Mouse (Mus musculus) forebrain, embryonic 12.5 days (tissue): ENCODE data around the gene Rnf214. TPM values are rescaled to one million over a fixed set of nuclear protein-coding genes. Genes with fewer than 3 reads are reported as not detected.

ENCODE experiments used
- ATAC-seq: fragments of 200-750 bp; cut with Nextera tagmentation; 2 replicates; pipeline ENCODE4 v1.8.0; 2017; ENCODE audit warnings: moderate TSS enrichment; ENCODE audit not compliant: low FRiP score
- H3K27ac ChIP-seq: fragments of 300-500 bp; sonication (generic); 2 replicates; pipeline ENCODE4 v1.5.1; 2016; ENCODE audit warnings: mild to moderate bottlenecking
- H3K27me3 ChIP-seq: fragments of 300-500 bp; sonication (generic); 2 replicates; pipeline ENCODE4 v1.6.1; 2016; ENCODE audit warnings: mild to moderate bottlenecking
- H3K36me3 ChIP-seq: fragments of 300-500 bp; sonication (generic); replicated peaks from 2 replicates; pipeline ENCODE4 v1.6.1; 2016; ENCODE audit warnings: mild to moderate bottlenecking
- H3K4me1 ChIP-seq: fragments of 300-500 bp; sonication (generic); 2 replicates; pipeline ENCODE4 v1.6.1; 2016
- H3K4me2 ChIP-seq: fragments of 300-500 bp; sonication (generic); 2 replicates; pipeline ENCODE4 v1.6.1; 2016; ENCODE audit warnings: mild to moderate bottlenecking, moderate library complexity
- H3K4me3 ChIP-seq: fragments of 300-500 bp; sonication (generic); replicated peaks from 2 replicates; pipeline ENCODE4 v1.5.1; 2016; ENCODE audit warnings: mild to moderate bottlenecking
- H3K9ac ChIP-seq: fragments of 300-500 bp; sonication (generic); 2 replicates; pipeline ENCODE4 v1.6.1; 2016; ENCODE audit warnings: mild to moderate bottlenecking
- H3K9me3 ChIP-seq: fragments of 300-500 bp; sonication (generic); 2 replicates; pipeline ENCODE4 v1.6.1; 2016
- WGBS: fragments of 180-500 bp; shearing (Covaris S2); methylation state at CpG from one replicate; pipeline ENCODE4 v1.1.7; 2016; 5-methylcytosine and 5-hydroxymethylcytosine counted together
- microRNA-seq: library from miRNA; unstranded; fragments of <30 nt; microRNA quantifications from one replicate; pipeline ENCODE4, GENCODE M21; 2017
- polyA plus RNA-seq: library from polyadenylated mRNA; unstranded; fragments of >200 nt; fragmentation: Nextera tagmentation; extraction: Ambion mirVana; gene quantifications from 2 replicates; pipeline ENCODE4 v1.2.1, GENCODE M21; 2016

Rnf214 gene
- polyA plus RNA-seq, 1 experiment from 2014 or later = 92.3 TPM

DNA sequence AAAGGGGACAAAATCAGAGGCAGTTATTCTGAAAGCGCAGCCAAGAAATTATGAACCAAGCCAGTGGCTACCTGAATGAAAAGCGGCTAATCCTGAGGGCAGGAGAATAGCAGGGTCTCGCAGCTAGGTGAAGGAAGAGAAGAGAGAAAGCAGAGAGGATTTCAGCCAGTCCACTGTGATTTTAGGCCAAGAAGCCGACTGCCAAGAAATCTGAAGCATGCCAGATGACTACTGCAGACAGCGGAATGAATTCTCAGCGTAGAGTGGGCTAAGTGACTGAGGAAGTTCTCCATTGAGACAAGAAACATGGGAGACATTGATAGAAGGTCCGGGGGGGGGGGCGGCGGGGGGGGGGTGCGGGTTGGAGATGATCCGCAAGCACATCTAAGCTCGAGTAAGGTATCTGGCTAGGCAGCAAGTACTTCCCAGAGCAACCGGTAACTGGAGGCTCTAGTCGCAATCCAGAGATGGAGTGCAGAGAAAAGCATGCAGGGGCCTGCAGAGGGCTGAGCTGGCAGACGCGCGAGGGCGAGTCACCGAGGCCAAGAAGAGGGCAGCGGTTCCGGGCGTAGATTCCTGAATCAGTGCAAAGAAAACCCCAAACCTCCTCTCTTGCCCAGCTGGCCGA lies 78.9 kb downstream of the Rnf214 start:
- peak overlapping the region; percentile 48 for H3K27ac ChIP-seq
- no peak; the same call in 1 of the 2 replicates for ATAC-seq

DNA sequence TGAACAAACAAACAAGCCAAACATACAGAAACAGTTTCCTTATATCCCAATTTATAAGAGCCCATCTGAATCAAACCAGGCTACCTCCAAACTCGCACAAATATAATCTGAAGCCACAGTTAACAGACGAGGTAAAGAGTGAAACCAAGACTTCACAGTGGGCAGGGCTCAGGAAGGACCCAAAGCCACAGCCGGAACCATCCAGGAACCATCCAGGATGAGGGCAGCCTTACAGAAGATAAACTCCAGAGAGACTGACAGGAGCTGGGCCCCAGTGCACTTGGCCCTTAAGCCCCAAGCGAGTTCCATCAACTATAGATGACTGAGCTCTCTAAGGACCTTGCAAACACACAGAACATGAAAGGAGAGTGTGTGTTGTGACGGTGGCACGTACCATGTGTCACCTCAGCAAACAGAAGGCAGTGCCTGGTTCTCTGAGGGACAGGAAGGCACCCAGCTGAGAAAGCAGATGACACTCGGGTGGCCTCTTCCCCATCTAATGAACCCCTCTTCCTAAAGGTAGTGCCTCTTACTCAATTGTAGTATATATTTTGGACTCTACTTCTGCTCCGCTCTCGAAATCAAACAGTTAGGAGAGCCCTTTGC lies 88.2 kb downstream of the Rnf214 start:
- Histone ChIP-seq H3K4me1 (no peaks in the 10 kb centered on the region), H3K36me3 (peaks cover 34% of the 10 kb centered on the region), H3K27me3 (no peaks in the 10 kb centered on the region), H3K27ac (no peak overlapping the region), H3K4me3 (no peak overlapping the region), H3K9me3 (no peaks in the 10 kb centered on the region), H3K4me2 (no peak overlapping the region), H3K9ac (no peak overlapping the region)
- 90% methylated on average over 9 of the region's 9 CpGs for WGBS
- no peak for ATAC-seq

More for the DNA sequence above, 78.9 kb downstream of the Rnf214 start:
- Histone ChIP-seq H3K36me3 (no peaks in the 10 kb centered on the region), H3K9ac (peak overlapping the region; percentile 78), H3K4me3 (peak overlapping the region; percentile 81), H3K27me3 (no peaks in the 10 kb centered on the region), H3K4me2 (peak overlapping the region; percentile 84), H3K9me3 (no peaks in the 10 kb centered on the region; the same call in 1 of the 2 replicates), H3K4me1 (peaks cover 13% of the 10 kb centered on the region)
- WGBS = 5% methylated on average over 23 of the region's 23 CpGs

DNA sequence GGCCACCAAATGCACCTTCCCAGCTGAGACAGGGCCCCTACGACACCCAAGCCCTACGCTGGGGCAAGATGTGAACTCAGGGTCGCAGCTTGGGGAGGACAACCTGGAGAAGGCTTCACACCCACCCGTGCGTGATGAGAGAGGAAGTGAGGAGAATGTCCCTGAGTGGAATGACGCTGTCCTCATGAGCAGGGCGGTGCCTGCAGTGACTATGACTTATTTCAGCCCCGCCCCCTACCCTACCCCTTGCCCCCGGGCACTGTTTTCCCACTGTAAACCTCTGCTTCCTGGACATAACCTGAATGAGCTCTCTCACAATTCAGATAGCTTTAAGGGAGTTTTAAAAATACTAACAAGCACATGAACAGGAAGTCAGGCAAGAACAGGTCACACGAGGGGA lies 91.2 kb downstream of the Rnf214 start:
- no peak overlapping the region for H3K27ac ChIP-seq
- H3K4me3 ChIP-seq = no peak overlapping the region
- no peaks in the 10 kb centered on the region for H3K4me1 ChIP-seq
- no peaks in the 10 kb centered on the region for H3K9me3 ChIP-seq
- no peak overlapping the region for H3K9ac ChIP-seq
- H3K27me3 ChIP-seq = no peaks in the 10 kb centered on the region
- no peak overlapping the region for H3K4me2 ChIP-seq
- H3K36me3 ChIP-seq = peaks cover 27% of the 10 kb centered on the region
- 89% methylated on average over 10 of the region's 10 CpGs for WGBS
- ATAC-seq = no peak

DNA sequence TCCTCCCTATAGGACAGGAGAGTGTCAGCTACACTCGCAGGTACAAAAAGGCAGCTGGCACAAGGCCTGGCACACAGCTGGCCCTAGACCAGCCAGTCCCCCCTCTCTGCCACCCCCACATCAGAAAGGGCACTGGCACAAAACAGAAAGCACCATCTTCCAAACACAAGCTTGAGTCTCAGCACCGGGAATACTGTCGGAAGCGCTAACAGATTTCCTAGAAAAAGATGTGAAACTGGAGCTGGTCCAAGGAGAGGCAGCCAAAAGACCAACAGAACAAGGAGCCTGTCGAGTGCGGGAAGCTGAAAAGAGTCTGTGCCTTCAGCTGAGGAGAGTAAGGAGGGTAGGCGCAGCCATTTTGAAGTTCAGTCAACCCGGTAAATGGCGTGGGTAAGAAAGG lies 91.6 kb downstream of the Rnf214 start:
- no peak for ATAC-seq
- no peak overlapping the region for H3K4me3 ChIP-seq
- H3K36me3 ChIP-seq = peaks cover 27% of the 10 kb centered on the region
- no peak overlapping the region for H3K4me2 ChIP-seq
- no peaks in the 10 kb centered on the region for H3K27me3 ChIP-seq
- no peak overlapping the region for H3K9ac ChIP-seq
- no peaks in the 10 kb centered on the region for H3K4me1 ChIP-seq
- H3K27ac ChIP-seq = no peak overlapping the region
- no peaks in the 10 kb centered on the region for H3K9me3 ChIP-seq
- WGBS = 86% methylated on average over 9 of the region's 9 CpGs

Small RNA genes within 50 kb of the gene (microRNA-seq; reads per million reads assigned to microRNA genes)
- gene Mir7087 = not detected

Other genes with a start within 250 kb of the Rnf214 start
- 16.3 and 17.7 TPM in 2 replicates for gene Cep164, start 78.2 kb downstream of the Rnf214 start, polyA plus RNA-seq
- 35.4 and 36.5 TPM in 2 replicates for gene Bace1, start 68.3 kb downstream of the Rnf214 start, polyA plus RNA-seq
- 21.7 TPM in 2 replicates for gene Pcsk7, start 414 bp downstream of the Rnf214 start, polyA plus RNA-seq
- gene Tagln, start 29.1 kb upstream of the Rnf214 start, polyA plus RNA-seq = 10.4 and 16.7 TPM in 2 replicates
- 26.8 and 30.7 TPM in 2 replicates for gene Sidt2, start 48.3 kb upstream of the Rnf214 start, polyA plus RNA-seq
- gene Pafah1b2, start 105.8 kb upstream of the Rnf214 start, polyA plus RNA-seq = 298 and 341 TPM in 2 replicates
- 5.9 and 9.8 TPM in 2 replicates for gene Sik3, start 105.9 kb upstream of the Rnf214 start, polyA plus RNA-seq